Mouse (Mus musculus) right cerebral cortex, postnatal 10 days (tissue): ENCODE results near the gene Stub1.
"Not testable (repeated sequence)": the region's sequence is repeated elsewhere in the genome, so short reads cannot be mapped to it uniquely, and the experiment has no call there.

Source experiments
- DNase-seq, 2 experiments: peaks; one replicate each; pipeline ENCODE4 v3.0.0; 2021; ENCODE audit warnings: low spot score in 2 of 2

The Stub1 gene

DNA sequence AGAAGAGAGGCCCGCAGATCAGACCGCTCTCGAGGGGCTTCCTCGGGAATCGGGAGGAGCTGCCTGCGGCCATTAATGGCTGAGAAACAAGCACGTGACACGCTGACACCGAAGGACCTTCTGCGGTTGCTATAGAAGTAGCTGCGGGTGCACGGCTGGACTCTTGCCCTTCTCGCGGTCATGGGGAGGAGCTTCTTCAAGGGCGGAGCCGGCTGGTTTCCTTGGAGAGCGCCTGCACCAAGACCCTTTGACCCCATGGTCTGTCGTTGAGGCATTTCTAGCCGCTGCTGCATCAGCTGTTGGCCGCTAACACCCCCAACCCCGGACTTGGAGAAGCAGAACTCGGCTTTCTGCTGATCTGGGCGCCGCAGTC lies at the start of gene Stub1:
TSS of gene Stub1 (minus strand) at position 114 of the 373 bp plus-strand sequence.
- DNase-seq, result peak; percentile 90 to 94

- no peak for DNase-seq
These were observed 49.1 kb upstream of the Stub1 start for GRCm38 (mm10) chr17:25882306-25882705.

DNA sequence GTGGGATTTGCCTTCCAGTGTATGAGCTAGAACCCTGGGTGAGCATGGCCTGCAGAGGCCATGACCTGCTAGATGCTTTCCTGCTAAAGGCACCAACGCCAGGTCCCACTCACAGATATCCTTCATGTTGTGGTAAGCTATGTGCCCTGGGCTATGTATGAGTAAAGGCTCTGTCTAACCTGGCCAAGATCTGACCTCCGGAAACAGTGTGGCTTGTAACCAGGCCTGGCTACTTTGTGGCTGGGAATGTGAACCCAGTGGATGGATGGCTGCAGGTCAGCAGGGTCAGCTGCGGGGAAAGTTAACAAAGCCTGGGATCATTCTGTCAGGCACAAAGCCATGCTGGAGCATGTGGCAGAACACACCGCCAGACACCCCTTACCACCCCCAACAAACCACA lies 48.5 kb upstream of the Stub1 start:
- DNase-seq, result no peak

DNA sequence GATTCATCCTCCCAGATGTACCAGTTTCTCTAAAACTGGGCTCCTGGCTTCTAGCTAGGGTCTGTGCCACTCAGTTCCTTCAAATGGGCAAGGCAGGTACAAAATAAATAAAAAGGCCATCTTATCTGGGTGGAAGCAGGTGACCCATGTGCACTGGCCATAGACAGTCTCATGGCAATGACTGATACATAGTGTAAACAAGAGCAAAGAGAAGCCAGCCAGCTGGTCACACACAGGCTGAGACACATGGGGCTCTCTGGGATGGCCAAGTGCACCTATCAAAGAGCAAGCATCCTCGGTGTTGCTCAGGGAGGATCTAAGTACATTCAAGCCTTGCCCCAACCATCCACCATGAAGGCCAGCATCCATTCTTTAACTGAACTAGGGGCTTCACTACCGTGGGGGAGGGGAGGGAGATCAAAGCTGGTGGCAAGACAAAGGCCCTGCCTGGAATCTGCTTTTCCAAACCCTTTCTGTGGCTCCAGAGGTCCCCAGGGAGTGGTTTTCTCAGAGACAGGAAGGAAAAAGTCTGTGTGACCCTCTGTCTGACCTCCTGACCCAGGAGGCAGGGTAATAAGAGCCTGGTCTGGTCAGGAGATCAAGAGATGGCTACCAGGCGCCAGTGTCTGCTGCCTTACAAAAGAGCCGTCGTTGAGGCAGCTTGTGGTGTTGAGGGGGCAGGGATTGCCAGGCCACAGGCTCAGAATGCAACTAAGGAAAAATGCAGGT lies 47.9 kb upstream of the Stub1 start:
- DNase-seq, result no peak

DNA sequence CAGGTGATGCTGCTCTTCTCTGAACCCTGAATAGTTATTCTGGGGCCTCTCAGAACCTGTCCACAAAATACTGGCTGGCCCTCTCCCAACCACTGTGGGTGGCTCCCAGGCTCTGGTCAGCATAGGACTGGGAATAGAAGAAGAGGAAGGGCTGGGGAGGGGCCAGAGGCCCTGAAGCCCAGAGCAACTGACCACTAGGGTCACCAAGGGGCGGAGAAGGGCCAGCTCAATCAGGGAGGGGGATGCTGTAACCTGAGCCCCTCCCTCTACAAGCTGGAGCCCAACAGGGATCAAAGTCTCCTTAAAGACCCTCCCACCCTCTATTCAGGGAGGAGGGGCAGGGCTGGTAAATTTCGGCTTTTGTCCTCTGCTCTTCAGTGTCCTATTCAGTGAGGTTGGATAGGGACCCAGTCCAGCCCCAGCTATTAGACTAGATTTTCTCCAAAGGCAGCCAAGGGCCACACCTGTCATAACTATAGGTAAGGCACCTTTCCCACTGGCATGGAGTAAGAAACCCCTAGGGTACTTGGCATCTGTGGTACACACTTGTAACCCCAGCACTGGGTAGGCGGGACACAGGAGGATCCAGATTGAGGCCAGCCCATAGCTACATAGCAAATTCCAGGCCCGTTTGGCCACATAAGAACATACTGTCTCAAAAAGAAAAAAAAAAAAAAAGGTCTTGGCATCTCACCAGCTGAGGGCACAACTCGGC lies 47.1 kb upstream of the Stub1 start, which contains the start of gene Wfikkn1:
TSS of gene Wfikkn1 (minus strand) at position 663 of the 715 bp plus-strand sequence.
- no peak for DNase-seq

- DNase-seq, result no peak
These were observed 46.5 kb upstream of the Stub1 start for GRCm38 (mm10) chr17:25879750-25880149.

DNA sequence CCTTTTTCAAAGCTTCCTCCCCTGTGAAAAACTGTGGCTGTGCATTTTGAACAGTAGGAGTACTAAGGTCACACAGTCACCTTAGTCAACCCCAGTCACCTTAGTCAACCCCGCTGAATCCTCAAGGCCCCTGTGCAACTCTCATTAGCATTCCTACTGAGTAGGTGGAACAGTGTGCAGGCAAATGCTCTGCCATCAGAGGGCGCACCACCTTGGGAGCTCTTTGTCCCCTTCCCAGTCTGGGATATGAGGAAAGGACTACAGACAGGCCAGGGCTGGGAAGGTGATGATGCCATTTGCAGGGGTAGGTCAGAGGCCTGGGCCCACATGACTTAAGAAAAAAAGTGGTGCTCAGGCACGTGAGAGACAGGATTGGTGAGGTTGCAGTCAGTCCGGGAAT lies 46.1 kb upstream of the Stub1 start:
- DNase-seq, result peak; percentile 63 to 73

DNA sequence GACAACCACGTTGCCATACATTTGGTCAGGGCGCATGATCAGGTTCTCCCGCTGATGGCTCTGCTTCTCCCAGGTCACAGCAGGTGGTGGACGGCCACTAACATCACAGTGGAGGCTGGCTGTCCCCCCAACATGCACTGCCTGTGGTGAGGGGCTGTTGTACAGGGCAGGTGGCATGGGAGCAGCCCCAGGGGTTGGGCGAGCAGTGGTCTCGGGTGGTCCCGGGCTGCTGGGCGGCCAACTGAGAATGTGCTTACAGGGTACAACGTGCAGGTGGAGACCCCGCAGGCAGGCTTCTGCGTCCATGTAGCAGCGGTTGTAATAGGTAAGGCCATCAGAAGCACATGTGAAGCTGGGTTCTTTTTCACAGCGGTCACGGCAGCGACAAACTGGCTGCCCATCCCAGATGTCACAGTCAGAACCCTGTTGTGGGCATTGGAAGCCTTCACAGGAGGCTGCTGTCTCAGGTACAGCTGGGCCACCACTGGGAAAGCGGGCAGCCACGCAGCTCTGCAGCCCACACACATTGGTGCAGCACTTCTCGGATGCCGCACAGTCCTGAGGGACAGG lies 45.5 kb upstream of the Stub1 start:
- DNase-seq, result no peak

GRCm38 (mm10) chr17:25877741-25878610 lies 44.8 kb upstream of the Stub1 start:
- DNase-seq, result peak in 1 of 2 experiments; percentile 64

DNA sequence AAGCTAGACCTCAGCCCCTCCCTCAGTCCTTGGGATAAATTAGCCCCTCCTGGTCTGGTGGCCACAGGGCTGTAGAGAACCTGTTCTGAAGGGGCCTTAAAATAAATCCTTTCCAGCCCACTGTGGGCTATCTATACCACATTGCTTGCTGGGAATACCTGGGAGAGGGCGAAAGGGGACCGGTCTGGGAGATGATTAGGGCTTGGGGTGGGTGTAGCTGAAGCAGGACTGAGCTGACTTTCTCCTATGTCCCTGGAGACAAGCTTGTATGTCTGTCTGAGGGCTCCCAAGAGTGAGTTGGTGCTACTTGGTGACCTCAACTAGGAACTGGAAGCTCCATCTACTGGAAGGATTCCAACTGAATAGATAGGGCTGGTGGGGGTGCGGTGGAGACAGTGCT lies 43.8 kb upstream of the Stub1 start:
- DNase-seq, result no peak

GRCm38 (mm10) chr17:25876347-25876915 lies 43.2 kb upstream of the Stub1 start:
- DNase-seq, result no peak

DNA sequence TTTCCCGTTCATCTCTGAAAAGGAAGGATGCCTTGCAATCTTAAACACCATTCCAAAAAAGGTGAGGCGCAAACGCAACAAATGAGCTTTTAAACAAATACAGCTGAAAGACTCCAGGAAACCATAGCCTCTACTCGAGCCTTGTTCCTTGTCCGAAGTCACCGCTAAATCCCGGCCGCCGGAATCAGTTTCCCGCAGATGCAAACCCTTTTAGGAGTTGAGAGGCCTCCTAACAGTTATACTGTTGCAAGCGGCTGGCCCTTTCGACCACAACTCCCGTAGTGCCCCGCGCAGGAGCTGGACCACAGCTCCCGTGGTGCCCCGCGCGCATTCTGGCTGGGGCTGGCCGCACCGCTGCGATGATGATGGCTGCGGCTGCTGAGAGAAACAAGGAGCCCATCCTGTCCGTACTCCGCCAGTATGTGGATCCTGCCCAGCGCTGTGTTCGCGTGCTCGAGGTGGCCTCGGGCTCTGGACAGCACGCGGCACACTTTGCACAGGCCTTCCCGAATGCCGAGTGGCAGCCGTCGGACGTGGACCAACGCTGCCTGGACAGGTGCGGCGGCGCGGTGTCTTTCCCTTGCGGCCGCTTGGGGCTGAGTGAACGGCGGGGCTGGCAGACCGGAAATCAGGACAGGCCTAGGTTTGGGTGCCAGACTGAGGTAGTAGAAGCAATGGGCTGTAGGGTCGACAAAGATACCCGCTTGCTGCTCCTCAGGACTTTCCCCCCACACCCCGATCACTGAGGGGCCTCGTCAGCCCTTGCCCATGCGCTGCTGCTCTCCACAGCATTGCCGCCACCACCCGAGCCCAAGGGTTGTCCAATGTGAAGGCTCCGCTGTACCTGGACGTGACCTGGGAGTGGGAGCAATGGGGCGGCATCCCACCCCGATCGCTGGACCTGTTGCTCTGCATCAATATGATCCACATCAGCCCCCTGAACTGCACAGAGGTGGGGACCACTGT lies 42.2 kb upstream of the Stub1 start:
- DNase-seq, result peak; percentile 94

DNA sequence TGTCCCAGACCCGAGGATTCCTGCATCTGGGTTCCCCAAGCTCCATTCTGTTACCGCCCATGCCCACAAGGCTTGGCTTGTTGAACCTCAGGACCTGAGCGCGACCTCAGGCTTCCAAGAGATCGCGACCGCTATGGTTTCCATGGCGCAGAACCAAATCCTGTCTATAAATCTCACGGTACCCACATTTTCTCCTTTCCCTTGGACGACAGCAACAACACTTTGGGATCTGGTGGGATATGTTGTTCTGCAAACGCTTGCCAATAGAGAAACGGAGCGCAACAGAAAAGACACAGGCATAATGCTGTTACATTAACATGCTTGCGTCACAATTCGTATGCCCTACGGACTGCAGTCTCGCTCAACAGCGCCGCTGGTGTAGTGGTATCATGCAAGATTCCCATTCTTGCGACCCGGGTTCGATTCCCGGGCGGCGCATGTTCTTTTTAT lies 41.5 kb upstream of the Stub1 start, which contains the start of gene Mettl26:
TSS of gene Mettl26 (plus strand) at position 354 of the 450 bp plus-strand sequence.
- DNase-seq, result peak; percentile 95 to 96

DNA sequence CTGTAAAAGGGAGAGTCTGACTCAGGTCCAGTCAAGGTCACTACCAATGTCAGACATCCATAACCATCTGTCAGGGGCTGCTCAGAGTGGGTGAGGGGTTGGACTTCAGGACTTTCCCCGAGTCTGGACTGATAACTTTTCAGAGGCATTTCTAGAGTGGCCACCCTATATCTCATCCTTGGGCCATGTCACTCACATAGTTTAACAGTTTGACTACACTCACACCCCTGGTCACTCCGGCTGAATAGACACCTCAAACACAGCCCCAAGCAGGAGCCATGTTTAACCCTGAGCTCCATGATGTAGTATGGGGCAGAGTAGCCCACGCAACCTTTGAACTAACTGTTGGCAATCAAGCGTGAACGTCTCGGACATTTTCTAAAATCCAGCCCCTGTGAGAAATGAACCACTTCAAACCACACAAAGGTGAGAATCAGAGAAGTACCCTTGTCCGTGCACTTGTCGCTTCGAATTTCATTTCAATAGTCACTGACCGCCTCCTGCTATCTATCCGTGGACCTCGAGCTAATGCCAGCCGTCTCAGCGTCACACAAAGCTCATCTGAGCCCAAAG lies 41.0 kb upstream of the Stub1 start:
- no peak for DNase-seq

- DNase-seq, result no peak
These were observed 40.4 kb upstream of the Stub1 start for GRCm38 (mm10) chr17:25873405-25874147.

DNA sequence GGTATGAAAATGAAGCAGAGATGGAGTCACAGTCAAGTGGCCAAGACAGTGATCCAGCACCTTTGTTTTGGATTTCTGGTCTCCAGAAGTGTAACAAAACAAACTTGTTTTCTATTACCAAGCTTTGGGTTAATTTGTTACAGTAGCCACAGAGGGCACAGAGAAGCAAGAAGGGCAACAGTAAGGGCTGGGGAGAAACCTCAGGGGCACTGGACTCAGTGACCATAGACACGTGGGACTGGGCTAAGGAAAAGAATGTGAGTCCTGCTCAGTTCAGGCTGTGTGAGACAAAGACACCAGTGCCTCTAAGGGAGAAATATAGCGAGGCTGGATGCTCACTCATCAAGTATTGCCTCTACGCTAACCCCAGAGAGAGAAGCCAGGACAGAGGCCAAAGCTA lies 39.5 kb upstream of the Stub1 start:
- no peak for DNase-seq

DNA sequence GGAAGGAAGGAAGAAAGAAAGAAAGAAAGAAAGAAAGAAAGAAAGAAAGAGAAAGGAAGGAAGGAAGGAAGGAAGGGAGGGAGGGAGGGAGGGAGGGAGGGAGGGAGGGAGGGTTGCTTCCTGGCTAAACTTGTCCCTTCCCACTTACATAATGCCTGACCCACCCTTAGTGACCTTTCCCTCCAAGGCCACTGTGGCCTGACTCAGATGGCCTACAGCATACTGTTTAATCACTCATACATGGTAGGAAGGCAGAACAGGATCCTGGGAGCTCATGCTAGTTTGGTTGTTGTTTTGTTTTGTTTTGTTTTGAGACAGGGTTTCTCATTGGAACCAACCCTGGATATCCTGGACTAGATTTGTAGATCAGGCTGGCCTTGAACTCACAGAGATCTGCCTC lies 38.4 kb upstream of the Stub1 start:
- DNase-seq, result not testable (repeated sequence)

DNA sequence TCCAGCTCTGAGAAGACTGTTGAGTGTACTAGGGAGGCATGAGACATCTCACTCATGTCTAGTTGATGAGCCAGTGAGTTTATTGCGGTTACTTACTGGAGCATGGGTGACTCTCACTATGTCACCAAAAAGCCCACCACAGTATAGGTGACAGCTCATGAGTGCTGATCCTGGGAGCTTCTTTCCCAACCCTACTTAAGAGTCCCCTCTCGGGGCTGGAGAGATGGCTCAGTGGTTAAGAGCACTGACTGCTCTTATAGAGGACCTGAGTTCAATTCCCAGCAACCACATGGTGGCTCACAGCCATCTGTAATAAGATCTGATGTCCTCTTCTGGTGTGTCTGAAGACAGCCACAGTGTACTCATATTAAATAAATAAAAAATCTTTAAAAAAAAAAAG lies 36.8 kb upstream of the Stub1 start:
- DNase-seq, result no peak

GRCm38 (mm10) chr17:25869498-25869897 lies 36.3 kb upstream of the Stub1 start:
- DNase-seq, result no peak
